Mouse (Mus musculus) kidney, postnatal 0 days (tissue): ENCODE measurements around the gene Rpgrip1. TPM values are rescaled to one million over a fixed set of nuclear protein-coding genes. Genes with fewer than 3 reads are reported as not detected.
"Not testable (repeated sequence)": the region's sequence is repeated elsewhere in the genome, so short reads cannot be mapped to it uniquely, and the experiment has no call there.

Experiments used
- ATAC-seq: fragments of 200-750 bp; cut with Nextera tagmentation; replicated peaks from 2 replicates; pipeline ENCODE4 v1.8.0; 2017; ENCODE audit warnings: low read depth, moderate number of reproducible peaks, moderate TSS enrichment, moderate library complexity; ENCODE audit not compliant: low FRiP score
- DNase-seq: peaks from one replicate; pipeline ENCODE4 v3.0.0-alpha.2; 2016; ENCODE audit warnings: low spot score
- H3K27ac ChIP-seq: fragments of 300-500 bp; sonication (generic); 2 replicates; pipeline ENCODE4 v1.5.1; 2014; ENCODE audit warnings: mild to moderate bottlenecking
- H3K27me3 ChIP-seq: fragments of 300-500 bp; sonication (generic); 2 replicates; pipeline ENCODE4 v1.6.1; 2014; ENCODE audit warnings: low read length, mixed read lengths; ENCODE audit not compliant: insufficient read depth
- H3K36me3 ChIP-seq: fragments of 300-500 bp; sonication (generic); 2 replicates; pipeline ENCODE4 v1.6.1; 2014; ENCODE audit warnings: low read length, mixed read lengths; ENCODE audit not compliant: insufficient read depth
- H3K4me1 ChIP-seq: fragments of 300-500 bp; sonication (generic); replicated peaks from 2 replicates; pipeline ENCODE4 v1.6.1; 2014; ENCODE audit warnings: antibody characterized with exemption, low read length, mixed read lengths; ENCODE audit not compliant: insufficient read depth
- H3K4me2 ChIP-seq: fragments of 300-500 bp; sonication (generic); 2 replicates; pipeline ENCODE4 v1.6.1; 2014; ENCODE audit warnings: mild to moderate bottlenecking, low read length, moderate library complexity, mixed read lengths
- H3K4me3 ChIP-seq: fragments of 300-500 bp; sonication (generic); replicated peaks from 2 replicates; pipeline ENCODE4 v1.5.1; 2014; ENCODE audit warnings: low read depth, low read length
- H3K9ac ChIP-seq: fragments of 300-500 bp; sonication (generic); 2 replicates; pipeline ENCODE4 v1.6.1; 2014; ENCODE audit warnings: low read depth, low read length
- H3K9me3 ChIP-seq: fragments of 300-500 bp; sonication (generic); replicated peaks from 2 replicates; pipeline ENCODE4 v1.6.1; 2016; ENCODE audit warnings: low read length, inconsistent platforms, mixed read lengths
- CTCF ChIP-seq: IDR thresholded peaks from 2 replicates; pipeline ENCODE4 v1.5.1; 2016; ENCODE audit warnings: antibody characterized with exemption, low read depth, mild to moderate bottlenecking, moderate library complexity
- WGBS: fragments of 180-500 bp; shearing (Covaris S2); extraction: QIAGEN DNeasy Blood & Tissue Kit; methylation state at CpG from one replicate; pipeline ENCODE4 v1.1.7; 2014; 5-methylcytosine and 5-hydroxymethylcytosine counted together
- polyA plus RNA-seq: library from polyadenylated mRNA; unstranded; fragments of >200 nt; fragmentation: Nextera tagmentation; extraction: Ambion mirVana; gene quantifications from 2 replicates; pipeline ENCODE4 v1.2.1, GENCODE M21; 2015

The Rpgrip1 gene
- 51.1 and 51.2 TPM in 2 replicates for polyA plus RNA-seq

GRCm38 (mm10) chr14:52110346-52110745 is at the start of gene Rpgrip1:
TSS of gene Rpgrip1 (plus strand) at chr14:52110704.
- Histone ChIP-seq H3K27me3 (no peaks in the 10 kb centered on the region), H3K4me2 (no peak within 1 kb of the TSS), H3K36me3 (no peaks in the 10 kb centered on the region), H3K4me1 (0 out of 2 replicates have a peak, but pooled peaks cover 7% of the 10 kb centered on the region), H3K4me3 (no peak within 1 kb of the TSS), H3K27ac (no peak within 1 kb of the TSS), H3K9ac (no peak within 1 kb of the TSS), H3K9me3 (no peaks in the 10 kb centered on the region)
- no peak for ATAC-seq
- TF ChIP-seq CTCF: no peak
- 93% methylated on average over 4 of the region's 4 CpGs for WGBS
- no peak for DNase-seq

- no peak for DNase-seq
- 83% methylated on average over 1 of the region's 1 CpGs for WGBS
Observed at GRCm38 (mm10) chr14:52060800-52061199, 49.7 kb upstream of the Rpgrip1 start.

GRCm38 (mm10) chr14:52061798-52062197 is 48.7 kb upstream of the Rpgrip1 start:
- no peaks in the 10 kb centered on the region for H3K9me3 ChIP-seq
- H3K4me3 ChIP-seq: no peak overlapping the region
- ATAC-seq: no peak
- DNase-seq: no peak
- H3K27ac ChIP-seq: no peak overlapping the region
- no peaks in the 10 kb centered on the region for H3K4me1 ChIP-seq
- H3K27me3 ChIP-seq: no peaks in the 10 kb centered on the region
- H3K4me2 ChIP-seq: no peak overlapping the region
- no peaks in the 10 kb centered on the region for H3K36me3 ChIP-seq
- H3K9ac ChIP-seq: no peak overlapping the region
- TF ChIP-seq CTCF: no peak
- 87% methylated on average over 8 of the region's 8 CpGs for WGBS

More at GRCm38 (mm10) chr14:52060800-52061199, 49.7 kb upstream of the Rpgrip1 start:
- no peak for TF ChIP-seq CTCF
- Histone ChIP-seq H3K36me3 (no peaks in the 10 kb centered on the region), H3K27ac (no peak overlapping the region), H3K9ac (no peak overlapping the region), H3K27me3 (no peaks in the 10 kb centered on the region), H3K4me2 (no peak overlapping the region), H3K4me1 (no peaks in the 10 kb centered on the region), H3K4me3 (no peak overlapping the region), H3K9me3 (no peaks in the 10 kb centered on the region)
- no peak for ATAC-seq

- Histone ChIP-seq H3K36me3 (no peaks in the 10 kb centered on the region), H3K9ac (no peak overlapping the region), H3K4me1 (no peaks in the 10 kb centered on the region), H3K4me3 (no peak overlapping the region), H3K4me2 (no peak overlapping the region), H3K9me3 (no peaks in the 10 kb centered on the region), H3K27me3 (no peaks in the 10 kb centered on the region), H3K27ac (no peak overlapping the region)
- no peak for TF ChIP-seq CTCF
- 53% methylated on average over 4 of the region's 4 CpGs for WGBS
- ATAC-seq (no peak), DNase-seq (no peak)
Observed at GRCm38 (mm10) chr14:52066135-52066534, 44.4 kb upstream of the Rpgrip1 start.

- Histone ChIP-seq H3K27ac (no peak overlapping the region), H3K4me1 (no peaks in the 10 kb centered on the region), H3K4me2 (no peak overlapping the region), H3K27me3 (no peaks in the 10 kb centered on the region), H3K36me3 (peaks cover 23% of the 10 kb centered on the region), H3K9me3 (no peaks in the 10 kb centered on the region), H3K4me3 (no peak overlapping the region), H3K9ac (no peak overlapping the region)
- 92% methylated on average over 15 of the region's 15 CpGs for WGBS
- ATAC-seq: peak; percentile 68
- TF ChIP-seq CTCF: no peak
- DNase-seq: no peak
Observed at GRCm38 (mm10) chr14:52071599-52072137, 38.8 kb upstream of the Rpgrip1 start.

GRCm38 (mm10) chr14:52083083-52083482 is 27.4 kb upstream of the Rpgrip1 start:
- DNase-seq (no peak), ATAC-seq (no peak)
- no peak overlapping the region for H3K4me3 ChIP-seq
- no peaks in the 10 kb centered on the region for H3K27me3 ChIP-seq
- no peak overlapping the region for H3K27ac ChIP-seq
- no peak overlapping the region for H3K4me2 ChIP-seq
- H3K9me3 ChIP-seq: no peaks in the 10 kb centered on the region
- peaks cover 36% of the 10 kb centered on the region for H3K36me3 ChIP-seq
- H3K9ac ChIP-seq: no peak overlapping the region
- no peaks in the 10 kb centered on the region for H3K4me1 ChIP-seq
- no peak for TF ChIP-seq CTCF

GRCm38 (mm10) chr14:52094533-52094932 is 16.0 kb upstream of the Rpgrip1 start:
- Histone ChIP-seq H3K27ac (no peak overlapping the region), H3K4me2 (no peak overlapping the region), H3K36me3 (0 out of 2 replicates have a peak, but pooled peaks cover 7% of the 10 kb centered on the region), H3K4me3 (no peak overlapping the region), H3K9me3 (no peaks in the 10 kb centered on the region), H3K9ac (no peak overlapping the region), H3K4me1 (peaks cover 6% of the 10 kb centered on the region), H3K27me3 (no peaks in the 10 kb centered on the region)
- 82% methylated on average over 1 of the region's 1 CpGs for WGBS
- no peak for ATAC-seq
- no peak for DNase-seq
- TF ChIP-seq CTCF: no peak

- peaks cover 18% of the 10 kb centered on the region for H3K4me1 ChIP-seq
- H3K36me3 ChIP-seq, DNase-seq, H3K9ac ChIP-seq, H3K27me3 ChIP-seq, H3K4me3 ChIP-seq, H3K4me2 ChIP-seq, H3K9me3 ChIP-seq, ATAC-seq, H3K27ac ChIP-seq: not testable (repeated sequence)
- WGBS: 93% methylated on average over 3 of the region's 3 CpGs
Observed at GRCm38 (mm10) chr14:52097191-52097590, 13.3 kb upstream of the Rpgrip1 start.

GRCm38 (mm10) chr14:52098387-52098786 is 12.1 kb upstream of the Rpgrip1 start:
- peaks cover 20% of the 10 kb centered on the region for H3K4me1 ChIP-seq
- H3K27me3 ChIP-seq, ATAC-seq, H3K27ac ChIP-seq, H3K4me3 ChIP-seq, DNase-seq, H3K36me3 ChIP-seq, H3K9ac ChIP-seq, H3K9me3 ChIP-seq, H3K4me2 ChIP-seq: not testable (repeated sequence)
- 68% methylated on average over 3 of the region's 3 CpGs for WGBS
